In genomic region chr6:108413593-108413992, GRCm38 (mm10) we compare ENCODE assay signal across 12 mouse cellular contexts.
"Had no signal": no experiment of that assay in that cellular context is flagged by ENCODE, and none has a peak within 500 bp of the region (broad histone marks: within the 10 kb centered on the region; RNA-seq: fewer than 3 reads in every experiment).

No protein-coding gene starts in this region.

- DNase-seq: retina, postnatal 1 day; right cerebral cortex, adult 18-20 months; right cerebral cortex, postnatal 14 days; right cerebral cortex, postnatal 25 days; right cerebral cortex, postnatal 4 days; spleen, adult 18-20 months; thymus, adult 18-20 months; thymus, adult 2 months; thymus, postnatal 14 days; thymus, postnatal 25 days; thymus, postnatal 36 days; thymus, postnatal 4 days had no signal
